Mouse (Mus musculus) urinary bladder, postnatal 4 days (tissue): ENCODE data around the gene Camkmt.

Experiments
- DNase-seq, 2 experiments: peaks; one replicate each; pipeline ENCODE4 v3.0.0; 2021 to 2022; ENCODE audit warnings: low spot score in 2 of 2

Camkmt gene

GRCm38 (mm10) chr17:85090120-85091099 lies at the start of gene Camkmt, which contains the start of gene Prepl:
TSS of gene Camkmt (plus strand) at chr17:85090552.
TSS of gene Prepl (minus strand) at chr17:85090241.
- peak; percentile 93 to 96 for DNase-seq

DNA sequence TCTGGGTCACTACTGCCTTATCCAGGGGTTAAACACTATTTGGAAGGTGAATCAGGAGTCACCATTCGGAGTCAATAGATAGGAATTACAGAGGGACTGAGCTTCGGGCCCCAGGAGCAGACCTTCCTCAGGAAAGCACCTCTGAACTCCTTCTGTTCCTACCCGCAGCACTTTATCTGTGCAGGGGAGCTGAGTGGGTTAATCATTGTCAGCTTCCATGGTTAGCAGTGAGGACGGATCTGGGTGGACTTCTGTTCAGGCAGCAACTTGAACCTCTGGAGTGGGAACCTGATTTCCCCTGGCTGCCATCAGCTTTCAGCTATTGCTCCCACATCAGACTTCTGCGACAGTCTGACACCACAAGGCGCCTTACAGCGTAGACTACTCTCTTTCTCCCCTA lies 49.4 kb upstream of the Camkmt start:
- DNase-seq = no peak

DNA sequence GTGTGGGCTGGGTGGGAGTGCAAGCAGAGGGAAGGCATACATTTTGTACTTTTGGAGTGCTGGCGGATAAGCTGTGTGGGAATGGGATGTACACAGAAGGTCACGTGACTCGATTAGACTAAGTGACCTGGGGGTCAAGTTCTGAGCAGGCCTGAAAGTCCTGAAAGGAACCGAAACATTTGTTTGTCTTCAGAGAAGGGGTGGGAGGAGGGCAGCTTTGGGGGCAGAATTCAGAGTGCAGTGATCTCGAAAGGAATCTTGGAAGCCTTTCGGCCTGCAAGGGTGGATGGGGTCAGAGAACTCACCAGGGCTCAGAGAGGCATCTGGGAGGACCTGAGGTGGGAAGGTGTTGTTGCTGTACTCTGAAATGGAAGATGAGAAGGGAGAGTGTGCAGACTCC lies 47.9 kb upstream of the Camkmt start:
- DNase-seq = no peak

- DNase-seq = no peak
These were observed 46.9 kb upstream of the Camkmt start for GRCm38 (mm10) chr17:85043404-85043816.

- DNase-seq = no peak
These were observed 45.9 kb upstream of the Camkmt start for GRCm38 (mm10) chr17:85044466-85044865.

- no peak for DNase-seq
These were observed 45.2 kb upstream of the Camkmt start for GRCm38 (mm10) chr17:85045160-85045559.

DNA sequence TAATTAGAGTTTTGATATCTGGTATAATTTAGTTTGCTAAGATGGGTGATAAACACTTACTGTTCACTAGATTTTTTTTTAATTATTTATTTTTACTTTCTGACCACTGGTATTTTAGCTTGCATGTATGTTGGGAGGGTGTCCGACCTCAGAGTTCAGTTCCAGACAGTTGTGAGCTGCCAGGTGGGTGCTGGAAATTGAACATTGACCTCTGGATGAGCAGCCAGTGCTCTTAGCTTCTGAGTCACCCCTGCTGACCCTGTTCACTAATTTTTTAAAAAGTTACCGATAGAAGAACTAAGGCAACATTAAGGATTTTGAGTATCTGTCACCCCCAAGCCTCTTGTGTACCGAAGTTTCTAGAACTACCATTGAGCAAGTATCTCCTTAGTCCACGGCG lies 42.0 kb upstream of the Camkmt start:
- no peak for DNase-seq

GRCm38 (mm10) chr17:85058276-85058675 lies 32.1 kb upstream of the Camkmt start:
- DNase-seq = no peak

GRCm38 (mm10) chr17:85059136-85059535 lies 31.2 kb upstream of the Camkmt start:
- DNase-seq = no peak

DNA sequence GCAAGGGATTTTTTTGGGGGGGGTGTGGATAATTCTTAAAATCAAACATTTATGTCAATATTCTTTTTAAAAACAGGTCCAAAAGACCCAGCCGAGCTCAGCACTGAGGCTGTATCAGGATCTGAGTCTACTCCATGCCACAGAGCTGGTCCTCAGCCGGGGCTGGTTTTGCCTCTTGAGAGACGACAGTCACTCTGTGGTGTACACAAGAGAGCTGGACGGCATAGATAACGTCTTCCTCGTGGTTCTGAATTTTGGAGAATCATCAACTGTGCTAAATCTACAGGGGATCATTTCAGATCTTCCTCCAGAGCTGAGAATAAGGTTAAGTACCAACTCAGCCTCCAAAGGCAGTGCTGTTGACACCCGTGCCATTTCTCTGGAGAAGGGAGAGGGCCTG lies 26.8 kb upstream of the Camkmt start:
- DNase-seq = no peak

DNA sequence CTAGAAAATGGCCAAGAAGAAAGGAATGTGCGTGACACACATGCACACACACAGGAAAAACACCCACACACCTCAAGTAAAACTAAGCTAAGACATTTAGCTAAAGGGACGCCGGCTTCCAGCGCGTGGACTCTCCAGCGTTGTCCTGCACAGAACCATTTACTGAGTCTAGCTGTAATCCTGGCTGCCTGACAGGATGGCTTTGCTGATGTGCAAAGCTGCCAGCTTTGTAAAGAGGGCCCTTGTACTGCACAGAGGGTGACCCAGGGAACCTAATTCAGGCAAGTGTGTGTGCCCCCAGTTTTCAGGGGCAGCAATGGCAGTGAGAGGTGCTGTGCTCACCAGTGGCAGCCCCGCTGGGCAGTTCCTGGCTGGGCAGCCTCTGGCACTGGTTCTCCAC lies 23.0 kb upstream of the Camkmt start:
- no peak for DNase-seq

GRCm38 (mm10) chr17:85070658-85071057 lies 19.7 kb upstream of the Camkmt start:
- DNase-seq = no peak

- no peak for DNase-seq
These were observed 19.1 kb upstream of the Camkmt start for GRCm38 (mm10) chr17:85071088-85071775.

DNA sequence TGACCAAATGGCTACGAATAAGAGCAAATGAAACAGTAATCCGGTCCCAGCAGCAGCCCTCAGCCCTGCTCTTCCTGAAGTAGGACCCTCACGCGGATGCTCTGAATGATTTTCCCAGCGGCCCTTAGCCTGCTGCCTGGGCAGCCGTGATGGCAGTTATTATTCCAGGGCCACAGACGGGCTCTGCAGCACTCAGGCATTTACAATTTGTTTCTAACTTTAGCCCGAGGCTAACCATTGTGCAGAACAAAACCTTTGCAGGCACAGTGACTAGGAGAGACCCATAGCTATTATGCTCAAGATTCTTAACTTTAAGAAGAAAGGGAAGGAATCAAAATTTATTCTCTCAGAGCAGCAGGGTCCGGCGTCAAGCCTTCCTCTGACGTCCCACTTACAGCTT lies 18.0 kb upstream of the Camkmt start:
- DNase-seq = no peak

DNA sequence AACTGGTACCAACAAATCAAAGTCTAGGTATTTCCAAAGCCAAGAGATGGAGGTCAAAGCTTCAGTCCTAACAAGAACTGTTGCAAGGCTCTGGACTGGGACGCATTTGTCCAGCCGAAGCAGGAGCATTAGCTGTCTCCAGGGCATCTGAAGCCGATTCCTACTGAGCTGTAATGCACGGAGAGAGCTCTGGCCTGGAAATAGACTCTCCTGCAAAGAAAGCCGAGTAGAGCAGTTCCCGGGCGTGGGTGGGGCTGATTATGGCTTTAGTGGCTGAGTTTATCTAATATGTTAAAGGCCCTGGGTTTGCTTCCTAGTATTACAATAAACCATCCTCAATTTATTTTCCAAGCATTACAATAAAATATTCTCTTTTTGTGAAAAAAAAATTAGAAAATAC lies 17.1 kb upstream of the Camkmt start:
- no peak for DNase-seq

DNA sequence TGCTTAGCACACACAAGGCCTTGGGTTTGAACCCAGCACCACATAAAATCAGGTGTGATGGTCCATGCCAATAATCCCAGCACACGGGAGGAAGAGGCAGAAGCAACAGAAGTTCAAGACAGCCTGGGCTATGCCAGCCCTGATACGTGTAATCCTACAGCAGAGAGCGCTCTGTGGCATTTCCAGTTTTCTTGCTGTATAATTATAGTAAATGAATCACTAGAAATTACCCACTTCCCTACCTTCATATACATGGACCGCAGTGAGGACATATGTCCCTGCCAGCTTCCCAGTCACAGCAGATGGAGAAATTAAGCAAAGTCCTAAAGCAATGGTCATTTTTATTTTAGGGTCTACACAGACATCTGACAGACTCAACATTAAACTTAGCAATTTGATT lies 16.3 kb upstream of the Camkmt start:
- DNase-seq = no peak

- no peak for DNase-seq
These were observed 11.1 kb upstream of the Camkmt start for GRCm38 (mm10) chr17:85079276-85079675.

DNA sequence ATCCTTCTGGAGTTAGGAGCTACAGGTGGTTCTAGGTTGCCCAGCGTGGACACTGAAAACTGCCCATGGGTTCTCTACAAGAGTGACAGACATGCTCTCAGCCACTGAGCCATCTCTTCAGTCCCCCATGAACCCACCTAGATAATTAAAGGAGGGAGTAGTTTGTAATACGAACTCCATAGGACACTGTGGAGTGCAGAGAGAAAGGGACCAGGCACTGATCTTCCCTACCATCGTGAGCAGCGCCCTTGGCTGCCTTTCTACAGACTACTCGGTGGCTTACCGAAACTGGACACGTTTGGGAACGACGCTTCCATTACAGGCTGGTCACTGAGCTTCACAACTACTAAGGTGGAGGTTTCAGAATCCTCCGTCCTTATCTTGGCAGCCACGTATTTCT lies 9.6 kb upstream of the Camkmt start:
- no peak for DNase-seq

DNA sequence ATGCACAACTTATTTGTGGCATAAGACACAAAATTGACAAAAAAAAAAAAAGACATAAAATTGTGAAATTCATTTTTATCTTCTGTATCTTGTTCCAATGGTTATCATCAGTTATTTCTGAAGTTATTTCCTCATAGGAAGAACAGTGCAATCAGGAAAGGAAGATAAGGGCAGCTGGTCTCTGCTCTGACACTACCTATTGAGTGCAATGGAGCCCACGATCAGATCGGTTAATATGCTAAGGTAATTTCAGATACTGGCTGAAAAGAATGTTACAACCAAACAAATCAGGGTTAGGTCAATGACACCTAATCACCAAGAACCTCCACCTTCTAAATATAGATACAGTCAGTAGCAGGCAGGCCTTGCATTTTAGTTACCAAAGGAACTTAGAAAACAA lies 5.0 kb upstream of the Camkmt start:
- no peak for DNase-seq

DNA sequence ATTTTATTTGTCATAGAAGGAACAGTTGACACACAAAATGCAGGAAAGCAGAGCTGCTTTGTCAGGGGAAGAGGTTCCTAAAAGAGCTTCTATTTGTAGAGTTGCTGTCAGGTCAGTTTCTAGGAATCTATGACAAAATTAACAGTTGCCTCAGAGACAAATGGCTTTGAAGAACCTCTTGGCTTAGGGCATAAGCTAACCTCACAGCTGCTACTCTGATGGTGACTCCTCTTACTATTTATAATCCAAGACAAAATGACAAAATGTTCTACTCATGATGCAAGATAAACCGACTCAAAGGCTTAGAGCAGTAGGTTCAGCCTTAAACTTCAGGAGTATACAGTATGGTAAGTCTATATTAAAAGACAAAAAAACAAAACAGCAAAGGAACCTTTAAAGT lies 3.9 kb upstream of the Camkmt start:
- no peak for DNase-seq

- no peak for DNase-seq
These were observed 2.8 kb upstream of the Camkmt start for GRCm38 (mm10) chr17:85087591-85087990.

- DNase-seq = no peak
These were observed 2.0 kb upstream of the Camkmt start for GRCm38 (mm10) chr17:85088401-85088800.

DNA sequence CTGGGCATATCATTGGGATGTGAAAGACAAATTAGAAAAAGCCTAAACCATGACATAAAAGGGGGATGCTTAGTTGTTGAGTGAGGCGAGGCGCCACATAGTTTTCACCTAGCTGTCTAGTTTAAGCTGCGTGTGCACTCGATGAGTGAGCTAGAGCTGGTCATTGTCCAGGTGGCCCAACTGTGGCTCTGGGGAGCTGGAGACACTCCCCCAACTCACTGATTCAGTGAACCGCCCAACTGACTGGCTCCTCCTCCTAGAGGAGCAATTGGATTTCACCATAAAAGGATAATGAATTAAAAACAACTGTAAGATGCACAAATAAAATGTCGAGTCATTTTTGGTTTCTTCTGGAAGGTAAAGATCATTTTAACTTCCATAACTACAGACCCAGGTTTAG lies 1.3 kb upstream of the Camkmt start:
- DNase-seq = no peak
